Mouse (Mus musculus): ENCODE measurements around the gene Epsti1. TPM values are rescaled to one million over a fixed set of nuclear protein-coding genes. Genes with fewer than 3 reads are reported as not detected.

Gene Epsti1
- total and polyA plus RNA-seq, 3 experiments = not detected

GRCm38 (mm10) chr14:77882669-77883068 lies 21.4 kb upstream of the Epsti1 start:
- H3K9me3 ChIP-seq (replicated peaks; ENCODE audit: insufficient read depth, low read length) = no peaks in the 10 kb centered on the region

DNA sequence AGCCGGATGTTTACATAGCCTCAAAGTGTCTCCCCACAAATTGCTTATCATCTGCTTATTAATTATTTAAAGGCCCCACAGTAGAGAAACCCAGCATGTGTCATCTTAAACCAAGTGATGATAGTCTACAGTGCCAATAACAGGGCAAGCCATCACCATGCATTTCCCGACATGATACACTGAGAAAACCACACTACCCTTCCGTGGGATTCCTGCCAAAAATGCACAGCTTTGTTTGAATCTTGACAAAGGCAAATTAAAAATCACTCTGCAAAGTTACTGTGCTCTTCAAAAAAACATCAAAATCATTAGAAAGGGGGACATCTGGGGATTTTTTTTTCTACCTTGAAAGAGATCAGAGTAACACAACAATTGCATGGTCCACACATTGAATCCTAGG lies 17.7 kb upstream of the Epsti1 start:
- H3K4me3 ChIP-seq (ENCODE audit: control insufficient read depth in 1 of 2, insufficient read depth in 1 of 2, low read depth in 2 of 2, low read length in 2 of 2) = no peak overlapping the region
- no peaks in the 10 kb centered on the region for H3K9me3 ChIP-seq (replicated peaks; ENCODE audit: insufficient read depth, low read length)
- DNase-seq (ENCODE audit: low read depth, low spot score) = no peak
- no peaks in the 10 kb centered on the region for H3K79me2 ChIP-seq (ENCODE audit: control insufficient read depth, insufficient read depth, low read length, poor library complexity)
- H3K9ac ChIP-seq (ENCODE audit: control insufficient read depth, low read depth, low read length, poor library complexity, severe bottlenecking) = no peak overlapping the region
- no peaks in the 10 kb centered on the region for H3K36me3 ChIP-seq (ENCODE audit: control insufficient read depth in 1 of 2, insufficient read depth in 2 of 2, low read length in 2 of 2)
- H3K27me3 ChIP-seq (ENCODE audit: control insufficient read depth in 1 of 2, insufficient read depth in 2 of 2, low read length in 2 of 2) = no peaks in the 10 kb centered on the region
- no peaks in the 10 kb centered on the region for H3K4me1 ChIP-seq (ENCODE audit: control insufficient read depth in 1 of 2, insufficient read depth in 2 of 2, low read length in 2 of 2)
- H3K27ac ChIP-seq (ENCODE audit: control insufficient read depth, low read depth, low read length) = no peak overlapping the region
- TF ChIP-seq USF2 (IDR thresholded peaks at IDR 0.05; ENCODE audit: borderline replicate concordance in 1 of 2, insufficient read depth in 1 of 2, low read depth in 1 of 2, low read length in 2 of 2) (no peak), POLR2AphosphoS5 (IDR thresholded peaks at IDR 0.05; ENCODE audit: borderline replicate concordance, low read depth, low read length) (no peak), GABPA (IDR thresholded peaks at IDR 0.05; ENCODE audit: low read depth, low read length) (no peak), MAX (IDR thresholded peaks at IDR 0.05; ENCODE audit: low read length) (no peak), USF1 (IDR thresholded peaks at IDR 0.05; ENCODE audit: low read depth, low read length) (no peak), SIN3A (IDR thresholded peaks at IDR 0.05; ENCODE audit: low read length) (no peak), MYC (IDR thresholded peaks at IDR 0.05; ENCODE audit: low read depth, low read length) (no peak), MEF2A (IDR thresholded peaks at IDR 0.05; ENCODE audit: extremely low read depth, insufficient replicate concordance, low read depth, low read length, poor library complexity, severe bottlenecking) (no peak), ZNF384 (IDR thresholded peaks at IDR 0.05; ENCODE audit: low read depth, low read length) (no peak)

More at GRCm38 (mm10) chr14:77882669-77883068, 21.4 kb upstream of the Epsti1 start:
- Histone ChIP-seq H3K4me3 (ENCODE audit: control insufficient read depth in 1 of 2, insufficient read depth in 1 of 2, low read depth in 2 of 2, low read length in 2 of 2) (no peak overlapping the region), H3K36me3 (ENCODE audit: control insufficient read depth in 1 of 2, insufficient read depth in 2 of 2, low read length in 2 of 2) (no peaks in the 10 kb centered on the region), H3K27me3 (ENCODE audit: control insufficient read depth in 1 of 2, insufficient read depth in 2 of 2, low read length in 2 of 2) (no peaks in the 10 kb centered on the region), H3K27ac (ENCODE audit: control insufficient read depth, low read depth, low read length) (no peak overlapping the region), H3K9ac (ENCODE audit: control insufficient read depth, low read depth, low read length, poor library complexity, severe bottlenecking) (no peak overlapping the region), H3K4me1 (ENCODE audit: control insufficient read depth in 1 of 2, insufficient read depth in 2 of 2, low read length in 2 of 2) (no peaks in the 10 kb centered on the region), H3K79me2 (ENCODE audit: control insufficient read depth, insufficient read depth, low read length, poor library complexity) (no peaks in the 10 kb centered on the region)
- no peak for TF ChIP-seq E2F4 (IDR thresholded peaks at IDR 0.05; ENCODE audit: borderline replicate concordance, low read depth, low read length)
- TF ChIP-seq MAFK (IDR thresholded peaks at IDR 0.05; ENCODE audit: borderline replicate concordance, low read depth, low read length) = no peak
- TF ChIP-seq POLR2AphosphoS5 (IDR thresholded peaks at IDR 0.05; ENCODE audit: borderline replicate concordance, low read depth, low read length) = no peak
- no peak for TF ChIP-seq USF1 (IDR thresholded peaks at IDR 0.05; ENCODE audit: low read depth, low read length)
- no peak for TF ChIP-seq POLR2A (IDR thresholded peaks at IDR 0.05; ENCODE audit: control insufficient read depth in 1 of 2, insufficient read depth in 1 of 2, low read depth in 1 of 2, low read length in 2 of 2, poor library complexity in 1 of 2)
- TF ChIP-seq MYB (IDR thresholded peaks at IDR 0.05; ENCODE audit: low read depth, low read length) = no peak
- TF ChIP-seq TCF12 (IDR thresholded peaks at IDR 0.05; ENCODE audit: low read depth, low read length) = no peak
- no peak for TF ChIP-seq ZNF384 (IDR thresholded peaks at IDR 0.05; ENCODE audit: low read depth, low read length)
- no peak for TF ChIP-seq HCFC1 (IDR thresholded peaks at IDR 0.05; ENCODE audit: low read depth, low read length)
- TF ChIP-seq ZC3H11A (IDR thresholded peaks at IDR 0.05; ENCODE audit: low read depth, low read length) = no peak
- TF ChIP-seq NELFE (IDR thresholded peaks at IDR 0.05; ENCODE audit: low read depth, low read length) = no peak
- no peak for TF ChIP-seq JUND (IDR thresholded peaks at IDR 0.05; ENCODE audit: low read depth, low read length)
- no peak for TF ChIP-seq MAZ (IDR thresholded peaks at IDR 0.05; ENCODE audit: low read depth, low read length)
- no peak for TF ChIP-seq NRF1 (IDR thresholded peaks at IDR 0.05; ENCODE audit: insufficient read depth, low read depth, low read length, poor library complexity, severe bottlenecking)
- TF ChIP-seq RAD21 (IDR thresholded peaks at IDR 0.05; ENCODE audit: low read depth, low read length) = no peak
- no peak for TF ChIP-seq MXI1 (IDR thresholded peaks at IDR 0.05; ENCODE audit: low read depth, low read length)
- TF ChIP-seq POLR2AphosphoS2 (IDR thresholded peaks at IDR 0.05; ENCODE audit: low read length) = no peak
- no peak for TF ChIP-seq BHLHE40 (IDR thresholded peaks at IDR 0.05; ENCODE audit: borderline replicate concordance, low read depth, low read length)
- TF ChIP-seq GABPA (IDR thresholded peaks at IDR 0.05; ENCODE audit: low read depth, low read length) = no peak
- DNase-seq (ENCODE audit: low read depth, low spot score) = no peak
